Mouse (Mus musculus) liver, embryonic 12.5 days (tissue): ENCODE measurements around the gene Oxa1l. TPM values are rescaled to one million over a fixed set of nuclear protein-coding genes. Genes with fewer than 3 reads are reported as not detected.
"Not testable (repeated sequence)": the region's sequence is repeated elsewhere in the genome, so short reads cannot be mapped to it uniquely, and the experiment has no call there.

Source experiments
- ATAC-seq: fragments of 200-750 bp; cut with Nextera tagmentation; 2 replicates; pipeline ENCODE4 v1.8.0; 2017; ENCODE audit warnings: moderate number of reproducible peaks, mild to moderate bottlenecking, moderate library complexity
- H3K27ac ChIP-seq: fragments of 300-500 bp; sonication (generic); 2 replicates; pipeline ENCODE4 v1.5.1; 2016; ENCODE audit warnings: mild to moderate bottlenecking
- H3K27me3 ChIP-seq: fragments of 300-500 bp; sonication (generic); replicated peaks from 2 replicates; pipeline ENCODE4 v1.6.1; 2016; ENCODE audit warnings: mild to moderate bottlenecking, moderate library complexity
- H3K36me3 ChIP-seq: fragments of 300-500 bp; sonication (generic); 2 replicates; pipeline ENCODE4 v1.6.1; 2016; ENCODE audit warnings: mild to moderate bottlenecking, moderate library complexity
- H3K4me1 ChIP-seq: fragments of 300-500 bp; sonication (generic); 2 replicates; pipeline ENCODE4 v1.6.1; 2016
- H3K4me2 ChIP-seq: fragments of 300-500 bp; sonication (generic); 2 replicates; pipeline ENCODE4 v1.6.1; 2016; ENCODE audit warnings: mild to moderate bottlenecking, moderate library complexity
- H3K4me3 ChIP-seq: fragments of 300-500 bp; sonication (generic); 2 replicates; pipeline ENCODE4 v1.5.1; 2016; ENCODE audit warnings: mild to moderate bottlenecking, moderate library complexity
- H3K9ac ChIP-seq: fragments of 300-500 bp; sonication (generic); 2 replicates; pipeline ENCODE4 v1.6.1; 2016; ENCODE audit warnings: mild to moderate bottlenecking, moderate library complexity
- H3K9me3 ChIP-seq: fragments of 300-500 bp; sonication (generic); replicated peaks from 2 replicates; pipeline ENCODE4 v1.6.1; 2016; ENCODE audit warnings: mild to moderate bottlenecking, moderate library complexity
- WGBS: fragments of 180-500 bp; shearing (Covaris S2); methylation state at CpG from one replicate; pipeline ENCODE4 v1.1.7; 2016; ENCODE audit not compliant: insufficient replicate concordance; 5-methylcytosine and 5-hydroxymethylcytosine counted together
- polyA plus RNA-seq: library from polyadenylated mRNA; unstranded; fragments of >200 nt; fragmentation: Nextera tagmentation; extraction: Ambion mirVana; gene quantifications from 2 replicates; pipeline ENCODE4 v1.2.1, GENCODE M21; 2016

The Oxa1l gene
- polyA plus RNA-seq: 24.9 and 27.3 TPM in 2 replicates

- H3K36me3 ChIP-seq: peaks cover 29% of the 10 kb centered on the region
- peak within 1 kb of the TSS; percentile 73 for H3K27ac ChIP-seq
- H3K27me3 ChIP-seq: no peaks in the 10 kb centered on the region
- H3K4me1 ChIP-seq: peaks cover 18% of the 10 kb centered on the region
- H3K4me3 ChIP-seq: peak within 1 kb of the TSS; percentile 92
- peak within 1 kb of the TSS; percentile 92 for H3K9ac ChIP-seq
- H3K9me3 ChIP-seq: no peaks in the 10 kb centered on the region; the same call in 1 of the 2 replicates
- H3K4me2 ChIP-seq: peak within 1 kb of the TSS; percentile 90
- WGBS: under 1% methylated on average over 48 of the region's 48 CpGs
- ATAC-seq: peak; percentile 83
Measured at GRCm38 (mm10) chr14:54360577-54361340, at the start of gene Oxa1l. Gene Oxa1l (plus strand): TSS chr14:54360834.

GRCm38 (mm10) chr14:54311763-54312162 is 48.9 kb upstream of the Oxa1l start:
- 34% methylated on average over 3 of the region's 3 CpGs for WGBS
- H3K4me1 ChIP-seq: no peaks in the 10 kb centered on the region
- H3K9ac ChIP-seq: no peak overlapping the region
- ATAC-seq: no peak
- H3K36me3 ChIP-seq: no peaks in the 10 kb centered on the region
- no peaks in the 10 kb centered on the region for H3K9me3 ChIP-seq
- no peak overlapping the region for H3K4me3 ChIP-seq
- no peak overlapping the region for H3K27ac ChIP-seq
- no peak overlapping the region for H3K4me2 ChIP-seq
- 0 out of 2 replicates have a peak, but pooled peaks cover 3% of the 10 kb centered on the region for H3K27me3 ChIP-seq

DNA sequence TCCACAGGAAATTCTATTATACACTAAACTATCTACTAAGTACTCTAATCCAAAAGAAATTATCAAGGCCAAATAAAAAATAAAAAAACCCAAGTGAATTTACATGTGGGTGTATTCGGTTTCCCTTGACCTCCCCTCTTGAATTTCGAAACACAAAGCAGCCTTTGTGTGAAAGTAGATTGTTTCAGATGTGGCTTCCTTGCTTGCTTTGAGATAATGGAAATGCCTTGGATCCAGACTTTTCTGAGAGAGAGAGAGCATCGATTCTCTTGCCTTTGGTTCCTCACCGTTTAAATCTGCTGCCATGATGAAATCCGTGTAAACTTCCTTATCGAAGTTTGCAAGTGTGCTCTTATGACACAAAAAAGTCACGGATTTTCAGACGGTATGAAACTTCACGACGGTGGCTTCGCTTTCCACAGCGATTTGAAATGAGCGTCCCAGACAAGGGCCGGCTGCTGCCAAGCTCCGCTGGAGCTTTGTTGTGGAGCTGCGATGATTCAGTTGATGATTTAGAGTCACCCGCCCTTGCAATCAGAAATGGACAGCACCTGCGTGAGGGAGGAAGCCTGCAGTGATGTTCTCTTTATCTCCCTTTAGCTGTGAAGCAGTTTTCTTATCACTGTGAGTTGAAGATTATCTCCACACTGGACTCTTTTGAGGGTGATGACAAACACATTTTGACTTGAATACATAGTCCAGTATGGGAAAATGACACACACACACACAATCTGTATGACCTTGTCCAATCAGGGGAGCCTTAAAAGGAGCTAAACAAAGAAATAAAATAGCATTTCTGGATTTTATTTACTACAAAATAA is 38.9 kb upstream of the Oxa1l start:
- no peak overlapping the region for H3K4me3 ChIP-seq
- no peak overlapping the region for H3K27ac ChIP-seq
- H3K36me3 ChIP-seq: no peaks in the 10 kb centered on the region
- WGBS: 56% methylated on average over 18 of the region's 18 CpGs
- H3K9ac ChIP-seq: no peak overlapping the region
- H3K4me1 ChIP-seq: no peaks in the 10 kb centered on the region
- no peaks in the 10 kb centered on the region for H3K9me3 ChIP-seq
- 0 out of 2 replicates have a peak, but pooled peaks cover 3% of the 10 kb centered on the region for H3K27me3 ChIP-seq
- no peak for ATAC-seq
- no peak overlapping the region for H3K4me2 ChIP-seq

- Histone ChIP-seq H3K4me1 (0 out of 2 replicates have a peak, but pooled peaks cover 3% of the 10 kb centered on the region), H3K9ac (no peak overlapping the region), H3K27ac (no peak overlapping the region), H3K27me3 (0 out of 2 replicates have a peak, but pooled peaks cover 3% of the 10 kb centered on the region), H3K4me2 (no peak overlapping the region), H3K9me3 (no peaks in the 10 kb centered on the region), H3K36me3 (no peaks in the 10 kb centered on the region), H3K4me3 (no peak overlapping the region)
- WGBS: 56% methylated on average over 5 of the region's 5 CpGs
- ATAC-seq: no peak
Measured at GRCm38 (mm10) chr14:54324486-54324885, 36.1 kb upstream of the Oxa1l start.

GRCm38 (mm10) chr14:54328548-54328947 is 32.1 kb upstream of the Oxa1l start:
- no peaks in the 10 kb centered on the region for H3K9me3 ChIP-seq
- no peak overlapping the region for H3K4me3 ChIP-seq
- no peak overlapping the region for H3K9ac ChIP-seq
- no peaks in the 10 kb centered on the region for H3K36me3 ChIP-seq
- no peak overlapping the region for H3K4me2 ChIP-seq
- 45% methylated on average over 2 of the region's 2 CpGs for WGBS
- H3K4me1 ChIP-seq: 0 out of 2 replicates have a peak, but pooled peaks cover 3% of the 10 kb centered on the region
- H3K27me3 ChIP-seq: peaks cover 3% of the 10 kb centered on the region; the same call in 1 of the 2 replicates
- no peak for ATAC-seq
- no peak overlapping the region for H3K27ac ChIP-seq

DNA sequence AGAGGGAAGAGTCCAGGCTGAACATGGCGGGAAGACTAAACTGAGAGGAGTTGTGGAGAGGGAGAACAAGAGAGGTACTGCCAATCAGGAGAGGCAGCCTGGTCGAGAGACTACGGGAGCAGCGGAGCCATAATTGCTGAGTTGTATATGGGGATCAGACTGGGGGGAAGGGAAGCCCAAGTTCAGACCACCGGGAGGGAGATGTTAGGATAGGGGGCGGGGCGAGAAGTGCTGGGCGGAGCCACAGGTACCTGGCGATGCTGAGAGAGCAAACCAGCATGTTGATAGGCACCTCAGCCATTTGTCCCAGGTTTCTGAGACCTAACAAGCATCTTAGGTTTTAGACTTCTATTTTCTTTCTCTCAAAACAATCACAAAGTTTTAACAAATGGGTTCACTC is 31.4 kb upstream of the Oxa1l start:
- H3K9me3 ChIP-seq: no peaks in the 10 kb centered on the region
- ATAC-seq: no peak
- H3K36me3 ChIP-seq: no peaks in the 10 kb centered on the region
- no peak overlapping the region for H3K4me3 ChIP-seq
- no peak overlapping the region for H3K27ac ChIP-seq
- 30% methylated on average over 9 of the region's 9 CpGs for WGBS
- H3K9ac ChIP-seq: no peak overlapping the region
- peaks cover 3% of the 10 kb centered on the region; the same call in 1 of the 2 replicates for H3K27me3 ChIP-seq
- 0 out of 2 replicates have a peak, but pooled peaks cover 3% of the 10 kb centered on the region for H3K4me1 ChIP-seq
- H3K4me2 ChIP-seq: no peak overlapping the region

DNA sequence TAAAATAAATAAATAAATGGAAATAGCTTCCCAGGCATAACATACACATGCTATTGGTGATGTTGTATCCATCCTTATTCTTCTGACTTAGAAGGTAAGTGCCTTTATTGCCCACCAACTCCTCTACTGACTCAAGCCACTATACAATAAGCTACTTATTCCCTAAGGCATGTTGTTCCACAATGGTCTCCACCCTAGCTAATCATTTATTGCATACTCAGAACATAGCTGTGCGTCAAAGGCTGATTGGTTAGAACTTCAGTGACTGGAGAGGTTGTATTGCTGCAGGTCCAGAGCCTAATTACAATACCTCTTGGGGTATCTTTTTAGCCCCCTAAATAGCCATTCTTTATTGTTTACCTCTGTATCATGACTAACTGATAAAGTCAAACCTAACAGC is 29.5 kb upstream of the Oxa1l start:
- WGBS: 77% methylated on average over 1 of the region's 1 CpGs
- no peak for ATAC-seq
- no peak overlapping the region for H3K4me2 ChIP-seq
- no peak overlapping the region for H3K4me3 ChIP-seq
- H3K27ac ChIP-seq: no peak overlapping the region
- H3K9ac ChIP-seq: no peak overlapping the region
- no peaks in the 10 kb centered on the region for H3K36me3 ChIP-seq
- 0 out of 2 replicates have a peak, but pooled peaks cover 3% of the 10 kb centered on the region for H3K4me1 ChIP-seq
- no peaks in the 10 kb centered on the region for H3K9me3 ChIP-seq
- no peaks in the 10 kb centered on the region; the same call in 1 of the 2 replicates for H3K27me3 ChIP-seq

DNA sequence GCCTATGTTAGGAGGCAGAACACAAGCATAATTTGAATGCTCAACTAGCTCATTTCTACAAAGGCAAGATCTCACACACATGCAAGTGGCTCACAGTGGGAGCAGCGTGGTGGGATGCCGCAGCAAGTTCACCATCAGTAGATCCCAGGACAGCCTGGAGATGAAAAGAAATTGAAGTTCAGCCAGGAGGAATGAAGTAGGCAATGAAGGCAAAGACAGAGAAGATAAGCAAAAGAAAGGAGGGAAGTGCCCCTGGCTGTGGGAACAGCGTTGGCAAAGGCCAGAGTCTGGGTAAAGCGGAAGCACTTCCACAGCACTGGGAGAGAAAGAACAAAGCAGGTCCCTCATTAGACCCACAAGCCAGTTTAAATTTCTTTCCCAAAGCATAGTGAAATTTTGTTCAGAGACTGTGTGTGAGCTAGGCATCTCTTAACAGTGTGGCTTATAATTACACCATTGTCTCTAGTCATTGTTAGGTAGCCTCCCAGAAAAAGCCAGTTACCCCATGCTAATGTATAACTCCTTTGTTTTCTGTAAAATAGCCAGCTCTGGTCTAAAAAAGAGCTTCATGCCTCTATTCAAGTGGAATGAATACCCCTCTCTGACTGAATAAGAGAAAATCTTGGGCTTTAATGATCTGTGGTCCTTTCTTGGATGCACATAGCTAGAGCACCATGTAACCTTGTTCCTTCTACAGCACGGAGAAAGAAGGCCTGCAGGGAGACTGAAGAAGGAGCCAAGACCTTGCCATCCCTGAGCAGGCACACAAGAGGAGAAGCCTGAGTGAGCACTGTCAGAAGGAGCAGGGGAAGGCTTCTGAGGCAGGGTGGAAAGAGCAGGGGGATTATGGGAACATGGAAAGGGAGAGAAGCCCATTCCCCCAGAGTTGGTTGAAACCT is 28.2 kb upstream of the Oxa1l start:
- no peak overlapping the region for H3K9ac ChIP-seq
- no peak overlapping the region for H3K27ac ChIP-seq
- no peaks in the 10 kb centered on the region for H3K9me3 ChIP-seq
- H3K4me3 ChIP-seq: no peak overlapping the region
- ATAC-seq: no peak
- 0 out of 2 replicates have a peak, but pooled peaks cover 3% of the 10 kb centered on the region for H3K4me1 ChIP-seq
- no peaks in the 10 kb centered on the region for H3K36me3 ChIP-seq
- no peak overlapping the region for H3K4me2 ChIP-seq
- WGBS: 60% methylated on average over 5 of the region's 5 CpGs
- H3K27me3 ChIP-seq: no peaks in the 10 kb centered on the region; the same call in 1 of the 2 replicates

GRCm38 (mm10) chr14:54333452-54334189 is 27.0 kb upstream of the Oxa1l start:
- Histone ChIP-seq H3K9ac (no peak overlapping the region), H3K4me3 (no peak overlapping the region), H3K9me3 (no peaks in the 10 kb centered on the region), H3K27me3 (no peaks in the 10 kb centered on the region; the same call in 1 of the 2 replicates), H3K27ac (no peak overlapping the region), H3K4me2 (no peak overlapping the region), H3K36me3 (no peaks in the 10 kb centered on the region), H3K4me1 (0 out of 2 replicates have a peak, but pooled peaks cover 3% of the 10 kb centered on the region)
- 53% methylated on average over 8 of the region's 8 CpGs for WGBS
- ATAC-seq: no peak

- 0 out of 2 replicates have a peak, but pooled peaks cover 7% of the 10 kb centered on the region for H3K27me3 ChIP-seq
- no peaks in the 10 kb centered on the region for H3K9me3 ChIP-seq
- H3K9ac ChIP-seq: no peak overlapping the region
- H3K36me3 ChIP-seq: no peaks in the 10 kb centered on the region
- WGBS: 60% methylated on average over 7 of the region's 7 CpGs
- no peak overlapping the region for H3K4me3 ChIP-seq
- no peak for ATAC-seq
- no peaks in the 10 kb centered on the region for H3K4me1 ChIP-seq
- H3K4me2 ChIP-seq: no peak overlapping the region
- no peak overlapping the region for H3K27ac ChIP-seq
Measured at GRCm38 (mm10) chr14:54340836-54341235, 19.8 kb upstream of the Oxa1l start.

- 29% methylated on average over 2 of the region's 2 CpGs for WGBS
- not testable (repeated sequence) for H3K36me3 ChIP-seq, H3K9me3 ChIP-seq, H3K4me1 ChIP-seq, H3K4me2 ChIP-seq, H3K9ac ChIP-seq, ATAC-seq, H3K27me3 ChIP-seq, H3K27ac ChIP-seq, H3K4me3 ChIP-seq
Measured at GRCm38 (mm10) chr14:54341807-54342206, 18.8 kb upstream of the Oxa1l start.
